Mouse (Mus musculus): ENCODE results near the gene Rnf167. TPM values are rescaled to one million over a fixed set of nuclear protein-coding genes. Genes with fewer than 3 reads are reported as not detected.

Rnf167 gene
- polyA plus RNA-seq, 1 experiment, result 16.7 TPM

DNA sequence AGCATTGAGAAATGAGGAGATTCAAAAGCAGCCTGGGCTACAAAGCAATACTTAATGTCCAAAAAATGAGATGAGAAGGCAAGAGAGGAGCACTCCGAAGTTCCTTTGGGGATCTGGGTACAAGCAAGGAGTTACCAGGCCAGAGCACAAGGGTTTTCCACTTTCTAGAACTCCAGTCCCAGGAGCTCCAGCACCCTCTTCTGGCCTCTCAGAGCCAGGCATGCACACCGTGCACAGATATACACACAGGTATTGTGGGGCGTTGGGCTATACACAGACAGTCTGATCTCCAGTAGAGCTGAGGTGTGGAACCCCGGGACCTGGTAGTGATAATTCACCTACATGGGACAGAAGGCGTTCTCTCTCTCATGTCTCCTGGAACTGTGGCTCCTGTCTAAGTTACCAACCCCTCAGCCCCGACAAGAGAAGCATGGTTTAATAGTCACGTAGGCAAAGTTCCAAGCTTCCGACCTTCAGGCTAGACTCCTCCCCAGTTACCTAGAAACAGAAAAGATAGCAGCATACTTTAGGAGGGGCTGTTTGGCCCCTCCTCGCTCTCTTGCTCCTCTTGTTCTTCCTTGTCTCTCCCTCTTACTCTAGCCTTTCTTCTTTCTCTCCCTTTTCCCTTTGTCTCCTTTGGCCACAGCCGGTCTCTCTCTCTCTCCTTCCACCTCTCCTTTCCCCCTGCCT, 23.8 kb upstream of the Rnf167 start:
- H3K27me3 ChIP-seq (ENCODE audit: control insufficient read depth, insufficient read depth, insufficient read length), result no peaks in the 10 kb centered on the region
- H3K4me3 ChIP-seq, result no peak overlapping the region
- H3K79me2 ChIP-seq (ENCODE audit: control insufficient read depth, insufficient read depth), result no peaks in the 10 kb centered on the region
- no peaks in the 10 kb centered on the region for H3K36me3 ChIP-seq (ENCODE audit: control insufficient read depth, insufficient read depth)
- no peak overlapping the region for H3K4me2 ChIP-seq (ENCODE audit: low read depth)
- TF ChIP-seq SRF (IDR thresholded peaks at IDR 0.05; ENCODE audit: control insufficient read depth, insufficient read length, low read depth) (no peak), MYOD1 (IDR thresholded peaks at IDR 0.05; ENCODE audit: control insufficient read depth in 1 of 3, insufficient read length in 2 of 3, low read depth in 2 of 3) (no peak), TCF3 (IDR thresholded peaks at IDR 0.05; ENCODE audit: insufficient read length, low read depth) (no peak), E2F4 (IDR thresholded peaks at IDR 0.05; ENCODE audit: insufficient read depth) (no peak), TCF12 (IDR thresholded peaks at IDR 0.05; ENCODE audit: insufficient read depth, poor library complexity, severe bottlenecking) (no peak), USF1 (IDR thresholded peaks at IDR 0.05; ENCODE audit: low read depth) (no peak)
- H3ac ChIP-seq (ENCODE audit: control insufficient read depth, insufficient read length), result no peak overlapping the region

GRCm38 (mm10) chr11:70625473-70625872, 21.6 kb upstream of the Rnf167 start:
- Histone ChIP-seq H3ac (ENCODE audit: control insufficient read depth, insufficient read length) (no peak overlapping the region), H3K27me3 (ENCODE audit: control insufficient read depth, insufficient read depth, insufficient read length) (no peaks in the 10 kb centered on the region), H3K79me2 (ENCODE audit: control insufficient read depth, insufficient read depth) (no peaks in the 10 kb centered on the region), H3K36me3 (ENCODE audit: control insufficient read depth, insufficient read depth) (no peaks in the 10 kb centered on the region), H3K4me3 (no peak overlapping the region), H3K4me2 (ENCODE audit: low read depth) (no peak overlapping the region)
- TF ChIP-seq E2F4 (IDR thresholded peaks at IDR 0.05; ENCODE audit: insufficient read depth) (no peak), SRF (IDR thresholded peaks at IDR 0.05; ENCODE audit: control insufficient read depth, insufficient read length, low read depth) (no peak), POLR2A (IDR thresholded peaks at IDR 0.05; ENCODE audit: insufficient read length, low read depth) (no peak), TCF3 (IDR thresholded peaks at IDR 0.05; ENCODE audit: insufficient read length, low read depth) (no peak), MYOG (IDR thresholded peaks at IDR 0.05; ENCODE audit: control insufficient read depth in 1 of 3, insufficient read depth in 1 of 3, insufficient read length in 2 of 3, low read depth in 2 of 3) (no peak), MYOD1 (IDR thresholded peaks at IDR 0.05; ENCODE audit: control insufficient read depth in 1 of 3, insufficient read length in 2 of 3, low read depth in 2 of 3) (no peak), USF1 (IDR thresholded peaks at IDR 0.05; ENCODE audit: low read depth) (peak; percentile 26)

GRCm38 (mm10) chr11:70626877-70627276, 20.2 kb upstream of the Rnf167 start:
- no peak overlapping the region for H3K4me3 ChIP-seq
- no peaks in the 10 kb centered on the region for H3K27me3 ChIP-seq (ENCODE audit: control insufficient read depth, insufficient read depth, insufficient read length)
- no peak overlapping the region for H3ac ChIP-seq (ENCODE audit: control insufficient read depth, insufficient read length)
- no peaks in the 10 kb centered on the region for H3K36me3 ChIP-seq (ENCODE audit: control insufficient read depth, insufficient read depth)
- TF ChIP-seq MYOD1 (IDR thresholded peaks at IDR 0.05; ENCODE audit: control insufficient read depth in 1 of 3, insufficient read length in 2 of 3, low read depth in 2 of 3) (no peak), POLR2A (IDR thresholded peaks at IDR 0.05; ENCODE audit: insufficient read length, low read depth) (no peak), E2F4 (IDR thresholded peaks at IDR 0.05; ENCODE audit: insufficient read depth) (no peak), TCF12 (IDR thresholded peaks at IDR 0.05; ENCODE audit: insufficient read depth, poor library complexity, severe bottlenecking) (no peak)
- H3K4me2 ChIP-seq (ENCODE audit: low read depth), result no peak overlapping the region
- H3K79me2 ChIP-seq (ENCODE audit: control insufficient read depth, insufficient read depth), result no peaks in the 10 kb centered on the region

DNA sequence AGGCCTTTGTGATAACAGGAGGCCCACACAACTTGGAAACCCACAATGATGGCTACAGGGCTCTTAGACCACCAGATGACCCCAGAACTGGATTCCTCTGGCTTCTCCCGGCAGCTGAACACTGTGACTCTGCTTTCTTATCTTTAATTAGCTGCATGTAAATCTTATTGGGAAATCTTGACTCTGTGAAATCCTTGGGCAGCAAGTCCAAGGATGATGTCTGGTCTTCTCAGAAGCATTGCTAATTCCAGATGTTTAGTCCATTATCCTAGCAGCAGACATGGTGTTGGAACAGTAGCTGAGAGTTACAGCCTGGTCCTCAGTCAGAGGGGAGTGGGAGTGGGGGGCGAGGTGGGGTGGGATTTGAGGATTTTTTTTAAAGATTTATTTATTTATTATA, 18.6 kb upstream of the Rnf167 start:
- H3K36me3 ChIP-seq (ENCODE audit: control insufficient read depth, insufficient read depth), result no peaks in the 10 kb centered on the region
- H3K4me3 ChIP-seq, result no peak overlapping the region
- H3ac ChIP-seq (ENCODE audit: control insufficient read depth, insufficient read length), result no peak overlapping the region
- no peak for TF ChIP-seq TCF12 (IDR thresholded peaks at IDR 0.05; ENCODE audit: insufficient read depth, poor library complexity, severe bottlenecking)
- no peak for TF ChIP-seq USF1 (IDR thresholded peaks at IDR 0.05; ENCODE audit: low read depth)
- TF ChIP-seq E2F4 (IDR thresholded peaks at IDR 0.05; ENCODE audit: insufficient read depth), result no peak
- no peak for TF ChIP-seq SRF (IDR thresholded peaks at IDR 0.05; ENCODE audit: control insufficient read depth, insufficient read length, low read depth)
- no peak for TF ChIP-seq POLR2A (IDR thresholded peaks at IDR 0.05; ENCODE audit: insufficient read length, low read depth)
- TF ChIP-seq CEBPB (IDR thresholded peaks at IDR 0.05; ENCODE audit: insufficient read depth, poor library complexity, severe bottlenecking), result no peak
- no peak for TF ChIP-seq MYOD1 (IDR thresholded peaks at IDR 0.05; ENCODE audit: control insufficient read depth in 1 of 3, insufficient read length in 2 of 3, low read depth in 2 of 3)
- TF ChIP-seq MYOG (IDR thresholded peaks at IDR 0.05; ENCODE audit: control insufficient read depth in 1 of 3, insufficient read depth in 1 of 3, insufficient read length in 2 of 3, low read depth in 2 of 3), result no peak
- TF ChIP-seq POLR2AphosphoS2 (IDR thresholded peaks at IDR 0.05; ENCODE audit: insufficient read length, low read depth), result no peak
- no peak for TF ChIP-seq REST (IDR thresholded peaks at IDR 0.05; ENCODE audit: insufficient read depth, insufficient read length)
- no peak for TF ChIP-seq MAX (IDR thresholded peaks at IDR 0.05; ENCODE audit: low read depth)
- no peak for TF ChIP-seq TCF3 (IDR thresholded peaks at IDR 0.05; ENCODE audit: insufficient read length, low read depth)
- H3K79me2 ChIP-seq (ENCODE audit: control insufficient read depth, insufficient read depth), result no peaks in the 10 kb centered on the region
- no peaks in the 10 kb centered on the region for H3K27me3 ChIP-seq (ENCODE audit: control insufficient read depth, insufficient read depth, insufficient read length)
- H3K4me2 ChIP-seq (ENCODE audit: low read depth), result no peak overlapping the region

DNA sequence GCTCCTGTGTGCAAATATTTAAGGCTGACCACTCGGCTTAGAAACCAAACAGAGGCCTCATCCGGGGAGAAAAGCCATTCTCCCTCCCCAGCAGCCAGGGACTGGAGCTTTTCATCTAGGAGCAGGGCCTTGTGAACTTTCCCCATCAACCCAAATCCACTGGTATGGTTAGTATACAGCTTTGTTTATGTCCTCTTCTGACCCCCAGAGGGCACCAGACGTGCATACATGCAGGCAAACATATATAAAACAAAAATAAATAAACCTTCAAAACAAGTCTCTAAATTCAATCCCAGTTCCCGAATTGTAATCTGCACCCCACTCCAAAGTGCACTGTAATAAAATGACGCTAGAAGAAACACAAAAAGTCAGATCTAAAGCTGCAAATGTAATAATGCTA, 17.5 kb upstream of the Rnf167 start:
- TF ChIP-seq TCF12 (IDR thresholded peaks at IDR 0.05; ENCODE audit: insufficient read depth, poor library complexity, severe bottlenecking), result no peak
- no peak for TF ChIP-seq USF1 (IDR thresholded peaks at IDR 0.05; ENCODE audit: low read depth)
- no peak for TF ChIP-seq E2F4 (IDR thresholded peaks at IDR 0.05; ENCODE audit: insufficient read depth)
- TF ChIP-seq POLR2AphosphoS2 (IDR thresholded peaks at IDR 0.05; ENCODE audit: insufficient read length, low read depth), result no peak
- no peak for TF ChIP-seq MAX (IDR thresholded peaks at IDR 0.05; ENCODE audit: low read depth)
- TF ChIP-seq REST (IDR thresholded peaks at IDR 0.05; ENCODE audit: insufficient read depth, insufficient read length), result no peak
- no peak for TF ChIP-seq POLR2A (IDR thresholded peaks at IDR 0.05; ENCODE audit: insufficient read length, low read depth)
- TF ChIP-seq MYOG (IDR thresholded peaks at IDR 0.05; ENCODE audit: control insufficient read depth in 1 of 3, insufficient read depth in 1 of 3, insufficient read length in 2 of 3, low read depth in 2 of 3), result no peak
- no peak for TF ChIP-seq TCF3 (IDR thresholded peaks at IDR 0.05; ENCODE audit: insufficient read length, low read depth)
- TF ChIP-seq CEBPB (IDR thresholded peaks at IDR 0.05; ENCODE audit: insufficient read depth, poor library complexity, severe bottlenecking), result no peak
- TF ChIP-seq SRF (IDR thresholded peaks at IDR 0.05; ENCODE audit: control insufficient read depth, insufficient read length, low read depth), result no peak
- TF ChIP-seq MYOD1 (IDR thresholded peaks at IDR 0.05; ENCODE audit: control insufficient read depth in 1 of 3, insufficient read length in 2 of 3, low read depth in 2 of 3), result no peak
- H3K27me3 ChIP-seq (ENCODE audit: control insufficient read depth, insufficient read depth, insufficient read length), result no peaks in the 10 kb centered on the region
- H3K79me2 ChIP-seq (ENCODE audit: control insufficient read depth, insufficient read depth), result no peaks in the 10 kb centered on the region
- no peak overlapping the region for H3K4me3 ChIP-seq
- no peak overlapping the region for H3K4me2 ChIP-seq (ENCODE audit: low read depth)
- no peak overlapping the region for H3ac ChIP-seq (ENCODE audit: control insufficient read depth, insufficient read length)
- no peaks in the 10 kb centered on the region for H3K36me3 ChIP-seq (ENCODE audit: control insufficient read depth, insufficient read depth)

Data from myocyte (in vitro differentiated cells).